Mouse (Mus musculus): ENCODE data around the gene Zfp935. TPM values are rescaled to one million over a fixed set of nuclear protein-coding genes. Genes with fewer than 3 reads are reported as not detected.
"Not testable (repeated sequence)": the region's sequence is repeated elsewhere in the genome, so short reads cannot be mapped to it uniquely, and the experiment has no call there.

The Zfp935 gene
- total RNA-seq (2021) = not detected in 2 replicates
- long read RNA-seq = 0 reads

DNA sequence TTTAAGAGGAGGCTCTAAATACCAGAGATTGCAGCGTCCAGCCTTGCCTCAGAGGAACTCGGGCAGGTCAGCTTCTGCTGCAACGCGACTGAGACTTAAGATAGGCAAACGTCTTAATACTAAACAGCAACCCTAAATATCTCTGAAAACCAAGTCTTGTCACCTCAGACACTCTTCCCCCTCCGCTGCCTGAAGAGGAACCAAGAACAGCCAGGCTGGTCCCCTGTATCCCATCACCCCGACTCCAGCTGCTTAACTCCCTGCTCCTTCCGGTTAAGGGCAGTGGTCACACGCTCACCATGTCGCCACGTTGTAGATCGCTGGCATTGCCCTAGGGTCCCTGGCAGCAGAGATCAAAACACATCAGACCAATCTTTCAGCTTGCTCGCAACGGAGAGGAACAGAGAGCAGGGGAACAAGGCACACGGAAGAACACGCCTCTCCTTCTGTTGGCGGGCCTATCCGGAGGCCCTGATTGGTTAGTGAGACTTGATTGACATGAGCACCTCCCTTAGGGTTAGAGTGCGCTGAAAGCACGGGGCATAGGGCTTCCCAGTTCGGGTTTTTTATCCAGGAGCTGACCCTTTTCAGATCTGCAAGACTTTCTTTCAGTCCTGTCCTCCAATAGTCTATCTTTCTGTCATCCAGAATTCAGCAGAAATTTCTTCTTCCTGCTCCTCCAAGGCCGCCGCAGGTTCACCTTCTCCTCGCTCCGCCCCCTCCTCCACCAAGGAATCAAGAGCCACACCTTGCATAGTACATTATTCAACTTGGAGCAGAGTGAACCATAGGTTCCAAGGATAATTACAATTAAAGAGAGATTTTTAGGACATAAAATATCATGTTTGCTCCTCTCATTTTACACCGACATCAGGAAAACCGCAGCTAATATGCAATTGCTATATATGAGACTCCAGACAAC, at the start of gene Zfp935:
Zfp935 (minus strand) TSS at position 323 of the 922 bp plus-strand sequence.
- peak; percentile 60 for DNase-seq

DNA sequence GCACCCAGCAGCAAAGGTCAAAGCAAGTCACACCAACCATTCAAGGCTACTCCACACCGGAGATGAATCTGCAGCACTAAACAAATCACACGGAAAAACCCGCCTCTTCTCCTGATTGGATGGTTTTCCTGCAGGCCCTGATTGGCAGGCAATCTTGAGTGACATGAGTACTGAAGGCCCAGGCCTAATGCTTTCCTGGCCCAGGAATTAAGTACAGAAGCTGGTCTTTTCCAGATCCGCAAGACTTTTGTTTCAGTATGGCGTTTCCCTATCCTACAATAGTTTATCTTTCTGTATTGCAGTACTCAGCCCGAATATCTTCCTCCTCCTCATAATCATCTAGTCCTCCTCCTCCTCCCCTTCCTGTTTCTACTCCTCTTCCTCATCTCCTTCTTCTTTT, 12.8 kb upstream of the Zfp935 start, which contains the start of gene Zfp934:
Zfp934 (minus strand) TSS at position 101 of the 400 bp plus-strand sequence.
- DNase-seq = not testable (repeated sequence)

DNA sequence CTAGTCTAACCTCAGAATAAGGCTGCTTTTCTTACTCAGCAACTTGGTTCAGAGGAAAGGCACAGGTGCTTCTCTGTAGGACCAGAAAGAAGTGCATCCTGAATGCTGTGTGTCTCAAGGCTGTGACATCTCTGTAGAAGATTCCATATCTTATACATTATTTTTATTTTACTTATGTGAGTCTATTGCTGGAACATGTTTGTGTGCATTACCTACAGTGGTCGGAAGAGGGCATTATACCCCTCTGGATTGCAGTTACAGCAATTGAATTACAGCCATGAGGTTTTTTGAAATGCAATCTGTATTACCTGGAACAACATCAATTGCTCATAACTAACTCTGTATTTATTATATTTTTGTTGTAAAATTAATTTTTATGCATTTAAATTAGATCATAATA, 3.4 kb upstream of the Zfp935 start:
- not testable (repeated sequence) for DNase-seq

DNA sequence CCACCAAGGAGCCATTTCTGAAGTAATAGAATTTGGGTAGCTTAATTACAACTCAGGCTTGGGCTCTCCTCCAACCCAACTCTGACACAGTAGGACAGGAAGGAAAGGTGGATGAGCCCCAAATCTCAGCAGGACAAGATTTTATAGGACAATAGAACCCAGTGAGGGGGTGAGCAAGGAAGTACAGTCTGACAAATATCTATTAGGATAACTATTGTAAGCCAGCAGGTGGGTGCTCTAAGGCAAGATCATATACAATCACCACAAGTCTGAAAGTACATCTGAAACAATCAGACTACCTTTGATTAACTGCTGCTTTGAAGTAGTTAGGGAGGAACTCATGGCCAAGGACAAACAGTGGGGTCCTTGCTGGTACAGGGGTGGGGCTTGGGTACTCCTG, 28.2 kb downstream of the Zfp935 start:
- DNase-seq = not testable (repeated sequence)

DNA sequence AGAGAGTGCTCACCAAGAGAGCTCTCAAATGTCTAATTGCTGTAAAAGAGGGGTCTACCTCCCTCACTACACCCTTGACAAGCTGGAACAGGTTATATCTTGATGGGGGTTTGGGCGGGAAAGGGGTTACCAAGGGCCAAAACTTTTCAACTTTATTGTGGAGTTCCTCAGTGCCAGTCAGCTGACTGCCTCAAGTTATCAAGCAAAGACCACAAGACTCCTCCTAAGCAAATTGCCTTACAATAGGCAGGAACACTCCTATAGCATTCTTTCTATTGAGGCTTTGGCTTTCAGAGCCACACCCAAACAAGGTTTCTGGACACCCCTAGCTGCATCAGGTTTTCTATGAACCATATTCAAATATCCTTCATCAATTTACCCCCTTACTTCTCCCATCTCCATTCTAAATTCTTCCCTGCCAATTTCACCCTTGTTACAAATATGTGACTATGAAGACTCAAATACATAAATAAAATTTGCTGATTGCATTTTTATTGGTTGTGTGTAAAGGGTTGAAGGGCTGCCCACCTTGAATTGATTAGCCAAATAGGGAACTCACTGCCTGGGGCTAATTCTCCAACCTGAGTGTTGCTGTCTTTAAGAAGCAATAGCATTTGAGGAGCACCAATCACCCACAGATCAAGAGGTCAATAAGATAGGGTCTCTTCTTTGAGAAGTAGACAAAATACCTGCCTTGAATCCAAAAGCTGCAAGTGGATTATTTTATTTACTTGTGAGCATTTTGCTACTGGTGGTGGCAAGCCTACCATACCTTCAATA, 47.5 kb downstream of the Zfp935 start:
- not testable (repeated sequence) for DNase-seq

DNA sequence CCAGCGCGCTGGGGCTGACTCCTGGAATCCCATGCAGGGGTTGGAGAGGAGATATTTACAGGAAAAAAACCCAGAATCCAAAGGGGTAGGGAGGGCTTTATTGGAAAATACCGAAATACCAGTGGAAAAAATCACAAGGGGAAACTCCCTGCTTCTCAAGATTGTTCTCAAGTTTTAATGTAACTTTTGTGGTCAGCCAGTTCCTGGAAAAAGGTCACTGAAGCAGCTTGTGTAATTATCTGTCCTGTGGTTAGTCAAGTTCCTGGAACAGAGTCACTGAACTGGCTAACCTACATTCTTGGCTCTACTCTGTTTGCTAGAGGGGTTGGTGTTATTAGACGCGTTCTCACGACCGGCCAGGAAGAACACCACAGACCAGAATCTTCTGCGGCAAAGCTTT, 85.7 kb downstream of the Zfp935 start:
- DNase-seq = not testable (repeated sequence)

DNA sequence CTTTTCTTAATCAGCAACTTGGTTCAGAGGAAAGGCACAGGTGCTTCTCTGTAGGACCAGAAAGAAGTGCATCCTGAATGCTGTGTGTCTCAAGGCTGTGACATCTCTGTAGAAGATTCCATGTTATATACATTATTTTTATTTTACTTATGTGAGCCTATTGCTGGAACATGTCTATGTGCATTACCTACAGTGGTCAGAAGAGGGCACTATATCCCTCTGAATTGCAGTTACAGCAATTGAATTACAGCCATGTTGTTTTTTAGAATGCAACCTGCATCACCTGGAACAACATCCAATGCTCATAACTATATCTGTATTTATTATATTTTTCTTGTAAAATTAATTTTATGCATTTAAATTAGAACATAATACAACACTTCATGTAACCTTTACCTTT, 88.4 kb downstream of the Zfp935 start:
- not testable (repeated sequence) for DNase-seq

DNA sequence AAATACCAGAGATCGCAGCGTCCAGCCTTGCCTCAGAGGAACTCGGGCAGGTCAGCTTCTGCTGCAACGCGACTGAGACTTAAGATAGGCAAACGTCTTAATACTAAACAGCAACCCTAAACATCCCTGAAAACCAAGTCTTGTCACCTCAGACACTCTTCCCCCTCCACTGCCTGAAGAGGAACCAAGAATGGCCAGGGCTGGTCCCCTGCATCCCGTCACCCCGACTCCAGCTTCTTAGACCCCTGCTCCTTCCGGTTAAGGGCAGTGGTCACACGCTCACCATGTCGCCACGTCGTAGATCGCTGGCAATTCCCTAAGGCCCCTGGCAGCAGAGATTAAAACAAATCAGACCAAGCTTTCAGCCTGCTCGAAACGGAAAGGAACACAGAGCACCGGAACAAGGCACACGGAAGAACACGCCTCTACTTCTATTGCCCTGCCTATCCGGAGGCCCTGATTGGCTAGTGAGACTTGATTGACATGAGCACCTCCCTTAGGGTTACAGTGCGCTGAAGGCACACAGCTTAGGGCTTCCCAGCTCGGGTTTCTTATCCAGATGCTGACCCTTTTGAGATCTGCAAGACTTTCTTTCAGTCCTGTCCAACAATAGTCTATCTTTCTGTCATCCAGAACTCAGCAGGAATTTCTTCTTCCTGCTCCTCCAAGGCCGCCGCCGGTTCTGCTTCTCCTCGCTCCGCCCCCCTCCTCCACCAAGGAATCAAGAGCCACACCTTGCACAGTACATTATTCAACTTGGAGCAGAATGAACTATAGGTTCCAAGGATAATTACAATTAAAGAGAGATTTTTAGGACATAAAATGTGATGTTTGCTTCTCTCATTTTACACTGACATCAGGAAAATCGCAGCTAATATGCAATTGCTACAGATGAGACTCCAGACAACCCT, 91.6 kb downstream of the Zfp935 start, which contains the start of gene Gm49359:
Gm49359 (minus strand) TSS at position 409 of the 911 bp plus-strand sequence.
- DNase-seq = peak; percentile 81

Small RNA genes within 50 kb of the gene (microRNA-seq; reads per million reads assigned to microRNA genes)
- gene Gm22256 = 0 reads per million in 2 experiments

Other genes with a start within 250 kb of the Zfp935 start
- 1.7 and 1.8 TPM in 2 replicates for gene Gm3604, start 175.3 kb downstream of the Zfp935 start, total RNA-seq (2021)
- 11.7 and 17.2 TPM in 2 replicates for gene Gm49359, start 91.7 kb downstream of the Zfp935 start, total RNA-seq (2021)
- gene Zfp934, start 12.7 kb upstream of the Zfp935 start, total RNA-seq (2021) = 6.5 and 9.3 TPM in 2 replicates
- 0.95 and 2.3 TPM in 2 replicates for gene 6720489N17Rik, start 65.7 kb upstream of the Zfp935 start, total RNA-seq (2021)
- gene Platr25, start 202.2 kb upstream of the Zfp935 start, total RNA-seq (2021) = 6.4 and 9.1 TPM in 2 replicates
- 2.6 and 2.8 TPM in 2 replicates for gene Gm5141, start 227.3 kb upstream of the Zfp935 start, total RNA-seq (2021)

Data from adrenal gland, postnatal 25 days (tissue).